Mouse (Mus musculus) layer of hippocampus, adult 8-10 months (tissue): Measurements from ENCODE around the gene Unc13a. TPM values are rescaled to one million over a fixed set of nuclear protein-coding genes. Genes with fewer than 3 reads are reported as not detected.
"Not testable (repeated sequence)": the region's sequence is repeated elsewhere in the genome, so short reads cannot be mapped to it uniquely, and the experiment has no call there.

ENCODE experiments used
- DNase-seq, 2 experiments: peaks; one replicate each; pipeline ENCODE4 v3.0.0; 2022; ENCODE audit warnings: low spot score in 2 of 2
- total RNA-seq, 4 experiments: library from RNA; stranded (reverse); gene quantifications; 2 replicates each; pipeline ENCODE4 v1.2.4; 2022

Gene Unc13a
- 100 to 1,000 TPM; 219 to 265 (median 239) TPM for total RNA-seq

- DNase-seq: peak; percentile 84 to 87
These were observed at the start of gene Unc13a for GRCm38 (mm10) chr8:71671549-71671965. Unc13a (minus strand) TSS chr8:71671757.

- peak; percentile 74 to 76 for DNase-seq
These were observed 48.4 kb upstream of the Unc13a start for GRCm38 (mm10) chr8:71719928-71720457.

- peak; percentile 67 to 68 for DNase-seq
These were observed 47.7 kb upstream of the Unc13a start for GRCm38 (mm10) chr8:71719218-71719617.

- peak in 1 of 2 experiments; percentile 5 for DNase-seq
These were observed 46.7 kb upstream of the Unc13a start for GRCm38 (mm10) chr8:71718252-71718651.

GRCm38 (mm10) chr8:71717096-71717495, 45.5 kb upstream of the Unc13a start:
- no peak for DNase-seq

GRCm38 (mm10) chr8:71716561-71717053, 45.0 kb upstream of the Unc13a start:
- DNase-seq: no peak

GRCm38 (mm10) chr8:71715531-71715930, 44.0 kb upstream of the Unc13a start:
- no peak for DNase-seq

GRCm38 (mm10) chr8:71711574-71711973, 40.0 kb upstream of the Unc13a start:
- DNase-seq: no peak

GRCm38 (mm10) chr8:71709800-71710446, 38.4 kb upstream of the Unc13a start:
- peak; percentile 83 to 90 for DNase-seq

- DNase-seq: no peak
These were observed 37.7 kb upstream of the Unc13a start for GRCm38 (mm10) chr8:71709134-71709799.

- DNase-seq: no peak
These were observed 36.3 kb upstream of the Unc13a start for GRCm38 (mm10) chr8:71707874-71708273.

GRCm38 (mm10) chr8:71703400-71703799, 31.8 kb upstream of the Unc13a start:
- DNase-seq: not testable (repeated sequence)

- no peak for DNase-seq
These were observed 31.4 kb upstream of the Unc13a start for GRCm38 (mm10) chr8:71702923-71703322.

GRCm38 (mm10) chr8:71702087-71702432, 30.5 kb upstream of the Unc13a start:
- no peak for DNase-seq

GRCm38 (mm10) chr8:71701414-71702086, 30.0 kb upstream of the Unc13a start, which contains the start of gene B3gnt3:
B3gnt3 (minus strand) TSS chr8:71701789.
- DNase-seq: no peak

- DNase-seq: no peak
These were observed 29.1 kb upstream of the Unc13a start for GRCm38 (mm10) chr8:71700493-71701269.

GRCm38 (mm10) chr8:71695456-71695855, 23.9 kb upstream of the Unc13a start:
- DNase-seq: not testable (repeated sequence)

- no peak for DNase-seq
These were observed 21.8 kb upstream of the Unc13a start for GRCm38 (mm10) chr8:71693166-71694041.

GRCm38 (mm10) chr8:71692509-71692908, 21.0 kb upstream of the Unc13a start:
- DNase-seq: no peak

GRCm38 (mm10) chr8:71689028-71689427, 17.5 kb upstream of the Unc13a start, which contains the start of gene Insl3:
Insl3 (plus strand) TSS chr8:71689214.
- DNase-seq: no peak
